Mouse (Mus musculus): ENCODE measurements around the gene Cxcl3.

DNA sequence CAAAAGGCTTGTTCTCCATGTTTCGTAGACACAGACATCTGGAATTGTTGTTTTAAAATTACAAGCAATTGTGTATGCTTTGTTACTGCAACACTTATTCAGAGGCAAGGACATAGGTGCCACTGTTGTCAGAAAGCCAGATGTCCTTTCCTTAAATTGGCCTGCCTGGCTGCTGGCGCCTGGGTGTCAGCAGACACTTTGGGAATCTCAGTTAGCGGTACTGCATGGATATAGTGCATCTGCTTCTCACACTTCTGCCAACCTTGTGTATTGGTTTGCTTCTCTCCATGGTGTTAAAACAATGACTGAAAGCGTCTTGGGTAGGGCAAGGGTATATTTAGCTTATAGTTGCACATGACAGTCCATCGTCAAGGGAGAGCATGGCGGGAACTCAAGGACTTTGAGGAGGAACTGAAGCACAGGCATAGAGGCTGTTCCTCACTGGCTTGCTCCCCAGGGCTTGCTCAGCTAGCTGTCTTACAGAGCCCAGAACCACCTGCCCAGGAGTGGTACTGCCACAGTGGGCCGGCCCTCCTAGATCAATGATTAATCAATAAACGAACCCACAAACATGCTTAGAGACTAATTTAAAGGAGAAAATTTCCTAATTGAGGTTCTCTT lies 47.0 kb downstream of the Cxcl3 start:
- TF ChIP-seq POLR2A (IDR thresholded peaks at IDR 0.05; ENCODE audit: borderline replicate concordance, extremely low read depth, low read depth, low read length) (no peak), CTCF (IDR thresholded peaks at IDR 0.05; ENCODE audit: insufficient read depth, low read length) (no peak)

Measured in lung, adult 2 months (tissue).